Mouse (Mus musculus): ENCODE data around the gene Olfr31.

DNA sequence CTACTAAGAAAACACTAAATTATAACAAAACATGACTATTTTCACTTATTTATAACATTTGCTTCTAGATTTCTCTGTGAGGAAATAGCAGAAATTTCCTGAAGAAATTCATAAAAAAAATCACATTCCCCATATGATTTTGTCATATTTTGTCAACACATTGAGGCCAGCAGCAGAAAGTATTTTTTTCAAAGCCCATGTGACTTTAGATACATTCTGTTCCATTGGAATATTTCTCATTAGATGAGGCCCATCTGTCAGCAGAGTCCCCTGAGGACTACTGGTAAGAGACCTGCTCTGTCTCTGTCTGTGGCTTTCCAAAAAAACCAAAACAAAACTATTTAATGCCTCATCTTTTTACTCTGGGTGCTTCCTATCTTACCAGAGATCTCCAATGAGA is at the start of gene Olfr31:
- TF ChIP-seq CTCF (IDR thresholded peaks at IDR 0.05; ENCODE audit: low read depth, low read length) (no peak), POLR2A (IDR thresholded peaks at IDR 0.05; ENCODE audit: extremely low read depth, insufficient read depth, low read length) (no peak)
